Mouse (Mus musculus) right cerebral cortex, postnatal 14 days (tissue): ENCODE measurements around the gene Fads6.

Experiments
- DNase-seq: peaks from one replicate; pipeline ENCODE4 v3.0.0; 2022

Fads6 gene

GRCm38 (mm10) chr11:115297214-115297826 is at the start of gene Fads6:
Fads6 (minus strand) TSS chr11:115297663.
- DNase-seq, result peak; percentile 74

DNA sequence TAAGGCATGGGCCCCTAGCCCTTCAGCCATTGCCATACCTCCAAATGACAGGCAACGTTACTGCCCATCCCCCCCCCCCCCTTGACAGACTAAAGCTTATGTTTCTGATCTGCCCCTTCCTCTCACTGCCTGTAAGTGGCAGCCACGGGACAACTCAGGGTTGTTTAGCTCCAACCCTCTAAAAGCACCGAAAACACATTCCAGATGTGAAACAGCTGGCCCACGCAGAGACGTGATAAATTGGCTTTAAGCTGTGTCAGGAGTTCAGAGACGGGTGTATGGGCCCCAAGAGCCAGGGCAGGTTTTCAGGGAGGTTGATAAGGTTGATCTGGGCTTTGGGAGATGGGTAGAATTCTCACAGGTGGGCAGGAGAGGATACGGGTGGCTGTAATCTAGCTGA is 48.1 kb upstream of the Fads6 start:
- no peak for DNase-seq

- no peak for DNase-seq
Measured at GRCm38 (mm10) chr11:115344967-115345366, 47.5 kb upstream of the Fads6 start.

DNA sequence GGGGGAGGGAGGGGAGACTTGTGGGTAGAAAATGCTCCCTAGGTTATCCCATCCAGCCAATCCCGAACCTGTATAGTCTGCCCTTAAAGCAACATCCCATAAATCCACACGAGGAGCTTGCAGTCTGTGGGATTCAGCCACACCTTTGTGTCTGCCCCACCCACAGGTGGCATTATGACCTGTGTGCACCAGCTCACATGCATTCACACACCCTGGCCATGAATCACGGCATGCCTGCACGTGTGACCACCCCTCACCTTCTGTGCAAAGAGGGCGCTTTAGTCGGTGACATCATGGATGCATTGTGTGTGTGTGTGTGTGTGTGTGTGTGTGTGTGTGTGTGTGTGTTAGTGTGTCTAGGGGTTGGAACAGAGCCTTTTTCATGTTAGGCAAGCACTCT is 44.4 kb upstream of the Fads6 start:
- no peak for DNase-seq

DNA sequence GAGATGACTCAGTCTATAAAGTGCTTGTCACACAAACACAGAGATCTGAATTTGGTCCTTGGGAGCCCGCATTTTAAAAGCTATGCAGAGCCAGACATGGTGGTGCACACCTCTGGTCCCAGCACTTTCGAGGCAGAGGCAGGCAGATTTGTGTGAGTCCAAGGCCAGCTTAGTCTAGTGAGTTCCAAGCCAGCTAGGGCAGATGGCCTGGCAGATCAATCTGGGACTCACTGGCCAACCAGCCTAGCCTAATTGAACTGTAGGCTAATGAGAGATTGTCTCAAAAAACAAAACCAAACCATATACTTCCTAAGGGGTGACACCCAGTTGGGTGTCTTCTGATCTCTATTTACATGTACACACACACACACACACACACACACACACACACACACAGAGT is 43.8 kb upstream of the Fads6 start:
- no peak for DNase-seq

- DNase-seq, result no peak
Measured at GRCm38 (mm10) chr11:115337826-115338225, 40.4 kb upstream of the Fads6 start.

GRCm38 (mm10) chr11:115337350-115337749 is 39.9 kb upstream of the Fads6 start:
- no peak for DNase-seq

- no peak for DNase-seq
Measured at GRCm38 (mm10) chr11:115336115-115336514, 38.7 kb upstream of the Fads6 start.

DNA sequence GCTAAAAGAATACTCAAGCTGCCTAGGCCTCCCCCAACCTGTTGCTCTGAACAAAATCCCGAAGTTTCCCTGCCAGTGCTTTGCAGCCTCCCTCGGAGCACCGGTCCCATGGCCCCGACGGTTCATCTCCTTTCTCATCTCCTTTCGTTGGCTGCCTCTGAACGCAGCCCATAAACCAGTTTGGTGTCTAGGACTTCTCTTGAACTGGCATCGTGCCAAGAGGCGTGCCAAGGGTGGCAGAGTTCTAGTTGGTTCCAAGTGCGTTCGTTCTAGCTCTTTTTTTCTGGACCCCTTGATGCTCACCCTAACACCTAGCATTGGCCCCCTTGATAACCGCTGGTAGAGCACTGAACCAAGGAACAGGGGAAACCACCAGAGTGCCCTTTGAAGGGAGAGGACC is 37.8 kb upstream of the Fads6 start:
- no peak for DNase-seq

GRCm38 (mm10) chr11:115334531-115334930 is 37.1 kb upstream of the Fads6 start, which contains the start of gene Otop3:
Otop3 (plus strand) TSS chr11:115334731.
- DNase-seq, result no peak

DNA sequence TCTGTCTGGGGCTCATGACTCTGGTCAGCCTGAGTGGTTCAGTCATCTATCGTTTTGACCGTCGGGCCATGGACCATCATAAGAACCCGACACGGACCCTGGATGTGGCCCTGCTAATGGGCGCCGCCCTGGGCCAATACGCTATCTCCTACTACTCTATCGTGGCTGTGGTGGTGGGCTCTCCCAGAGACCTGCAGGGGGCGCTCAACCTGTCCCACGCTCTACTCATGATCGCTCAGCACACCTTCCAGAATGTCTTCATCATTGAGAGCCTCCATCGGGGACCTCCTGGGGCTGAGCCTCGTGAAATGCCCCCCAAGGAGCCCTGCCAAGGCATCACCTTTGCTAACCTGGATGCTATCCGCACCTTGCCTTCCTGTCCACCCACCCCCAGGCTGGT is 31.9 kb upstream of the Fads6 start:
- DNase-seq, result no peak

DNA sequence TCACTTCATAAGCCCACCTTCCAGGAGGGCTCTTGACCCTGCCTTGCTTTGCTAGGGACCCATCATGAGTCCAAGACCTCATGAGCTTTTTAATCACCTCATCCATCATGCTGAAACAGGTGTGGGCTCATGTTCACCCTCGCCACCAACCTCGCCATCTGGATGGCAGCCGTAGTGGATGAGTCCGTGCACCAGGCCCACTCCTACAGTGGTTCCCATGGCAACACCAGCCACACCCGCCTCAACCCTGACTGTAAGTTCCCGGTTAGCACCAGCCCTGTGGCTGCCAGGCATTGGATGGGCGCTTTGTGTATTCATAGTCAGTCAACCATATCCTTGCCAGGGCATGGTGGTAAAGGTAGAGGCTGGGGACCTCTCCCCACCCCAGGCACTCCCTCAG is 29.3 kb upstream of the Fads6 start:
- DNase-seq, result no peak

DNA sequence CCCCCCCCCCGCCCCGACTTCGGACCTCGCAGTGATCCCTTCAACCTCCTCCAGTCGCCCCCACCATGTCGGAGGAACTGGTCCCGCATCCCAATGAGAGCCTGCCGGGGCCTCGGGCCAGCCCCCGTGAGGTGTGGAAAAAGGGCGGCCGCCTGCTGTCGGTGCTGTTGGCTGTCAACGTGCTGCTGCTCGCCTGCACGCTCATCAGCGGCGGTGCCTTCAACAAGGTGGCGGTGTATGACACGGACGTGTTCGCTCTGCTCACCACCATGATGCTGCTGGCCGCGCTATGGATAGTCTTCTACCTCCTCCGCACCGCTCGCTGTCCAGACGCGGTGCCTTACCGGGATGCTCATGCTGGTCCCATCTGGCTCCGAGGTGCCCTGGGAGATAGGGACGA is 25.9 kb upstream of the Fads6 start:
- DNase-seq, result no peak

GRCm38 (mm10) chr11:115321906-115322693 is 24.6 kb upstream of the Fads6 start, which contains the start of gene Ush1g:
Ush1g (minus strand) TSS chr11:115322041.
- DNase-seq, result peak; percentile 64

DNA sequence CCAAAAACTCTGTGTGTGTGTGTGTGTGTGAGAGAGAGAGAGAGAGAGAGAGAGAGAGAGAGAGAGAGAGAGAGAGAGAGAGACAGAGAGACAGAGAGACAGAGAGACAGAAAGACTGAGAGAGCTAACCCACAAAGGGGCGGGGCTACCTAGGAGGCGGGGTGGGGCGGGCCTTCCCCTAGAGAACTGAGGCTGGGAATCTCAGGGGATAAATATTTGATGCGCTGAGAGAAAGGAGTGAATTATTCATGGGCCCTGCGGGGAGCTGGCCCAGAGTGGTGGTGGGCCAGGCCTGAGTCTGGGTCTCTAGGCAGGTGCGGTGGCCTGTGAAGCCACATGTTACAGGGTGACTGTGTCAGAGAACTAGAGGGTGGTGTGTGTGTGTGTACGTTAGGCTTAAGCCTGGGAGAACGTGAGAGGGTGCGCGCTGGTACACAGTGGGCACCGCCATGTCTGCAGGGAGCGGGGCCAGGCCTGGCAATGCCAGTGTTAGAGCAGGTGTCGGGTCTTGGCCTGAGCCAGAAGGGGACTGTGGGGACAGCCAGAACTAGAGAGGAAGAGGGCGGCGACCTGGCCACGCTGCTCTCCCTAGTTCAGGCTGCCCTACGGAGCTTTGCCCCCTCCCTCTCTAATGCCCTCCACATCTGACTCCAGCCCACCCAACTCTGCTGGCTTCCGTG is 22.4 kb upstream of the Fads6 start:
- no peak for DNase-seq

DNA sequence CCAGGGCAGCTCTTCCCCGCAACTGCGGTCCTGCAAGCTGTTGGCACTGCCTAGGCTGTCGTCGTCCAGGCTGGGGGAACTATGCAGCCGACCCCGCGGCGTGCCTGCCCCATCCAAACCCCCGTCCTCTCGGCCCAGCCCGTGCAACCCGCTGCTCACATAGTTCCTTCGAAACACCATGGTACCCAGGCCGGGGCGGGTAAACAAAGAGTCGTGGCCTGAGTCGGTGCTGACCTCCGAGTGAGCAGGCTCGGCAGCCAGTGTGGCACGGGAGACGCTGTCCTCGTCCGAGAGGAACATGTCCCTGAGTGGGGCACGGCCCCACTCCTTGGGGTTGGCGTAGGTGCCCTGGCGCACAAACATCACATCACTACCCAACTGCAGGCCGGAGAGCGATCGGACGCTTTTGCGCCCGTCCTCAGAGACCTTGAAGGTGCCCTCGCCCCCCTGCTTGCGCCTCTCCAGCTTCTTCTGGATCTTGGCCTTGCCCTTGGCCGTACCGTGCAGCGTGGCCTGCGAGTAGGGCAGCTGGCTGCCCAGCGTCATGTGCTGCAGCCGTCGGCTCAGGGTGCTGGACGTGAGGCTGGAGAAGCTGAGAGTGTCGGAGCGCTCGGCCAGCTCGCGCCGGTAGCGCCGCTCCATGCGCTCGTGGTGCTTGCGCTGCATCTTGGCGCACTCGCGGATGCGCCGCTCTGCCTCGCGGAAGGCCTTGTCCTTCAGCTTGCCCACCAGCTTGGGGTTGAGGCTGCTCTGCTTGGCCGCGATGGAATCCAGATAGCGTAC is 21.0 kb upstream of the Fads6 start:
- DNase-seq, result peak; percentile 53

GRCm38 (mm10) chr11:115317204-115317603 is 19.7 kb upstream of the Fads6 start:
- no peak for DNase-seq

- no peak for DNase-seq
Measured at GRCm38 (mm10) chr11:115314249-115314648, 16.8 kb upstream of the Fads6 start.

DNA sequence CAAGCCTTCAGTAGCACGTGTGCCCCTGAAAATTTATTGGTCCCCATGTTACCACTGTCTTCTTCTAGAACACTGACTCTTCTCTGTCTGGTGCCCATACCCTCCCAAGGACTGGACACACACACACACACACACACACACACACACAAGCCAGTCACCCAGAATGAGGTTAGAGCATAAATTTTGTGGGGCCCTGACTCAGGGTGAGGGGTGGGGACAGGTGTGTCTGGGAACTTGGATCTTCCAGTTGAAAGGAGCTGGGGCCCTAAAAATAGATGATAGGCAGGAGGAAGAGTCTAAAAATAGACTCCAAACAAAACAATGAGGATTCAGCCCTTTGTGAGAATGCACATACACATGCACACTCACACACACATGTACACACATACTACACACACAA is 11.3 kb upstream of the Fads6 start:
- no peak for DNase-seq

- no peak for DNase-seq
Measured at GRCm38 (mm10) chr11:115306863-115307262, 9.4 kb upstream of the Fads6 start, which contains the start of gene Otop2. Otop2 (plus strand) TSS chr11:115307163.

DNA sequence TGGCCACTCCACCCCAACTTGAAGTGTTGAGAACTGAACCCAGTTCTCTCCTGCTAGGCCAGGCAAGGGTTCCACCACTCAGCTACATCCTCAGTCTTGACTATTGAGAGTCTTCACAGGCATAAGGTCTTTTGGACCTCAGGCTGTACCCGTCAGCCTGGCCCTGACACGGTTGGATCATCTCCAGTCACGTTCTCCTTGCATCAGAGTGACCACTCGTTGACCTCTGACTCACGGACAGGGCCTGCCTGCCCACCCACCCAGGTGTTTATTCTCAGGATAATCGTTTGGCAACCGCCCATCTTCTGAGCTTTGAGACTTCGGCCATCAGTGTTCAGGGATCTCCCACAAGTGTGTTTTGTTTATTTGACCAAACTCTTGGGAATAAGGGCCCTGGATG is 5.7 kb upstream of the Fads6 start:
- no peak for DNase-seq

DNA sequence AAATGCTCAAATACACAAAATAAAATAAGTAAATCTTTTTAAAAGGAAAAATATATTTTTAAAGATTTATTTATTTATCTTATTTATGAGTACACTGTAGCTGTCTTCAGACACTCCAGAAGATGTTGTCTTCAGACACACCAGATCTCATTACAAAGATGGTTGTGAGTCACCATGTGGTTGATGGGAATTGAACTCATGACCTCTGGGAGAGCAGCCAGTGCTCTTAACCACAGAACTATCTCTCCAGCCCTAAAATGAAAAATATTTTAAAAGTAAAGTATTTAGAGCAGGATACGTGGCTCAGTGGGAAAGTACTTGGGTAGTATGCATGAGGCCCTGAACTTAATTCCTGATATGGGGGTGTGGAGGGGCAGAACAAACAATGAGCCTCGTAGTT is 3.9 kb upstream of the Fads6 start:
- no peak for DNase-seq

- DNase-seq, result no peak
Measured at GRCm38 (mm10) chr11:115300745-115301144, 3.3 kb upstream of the Fads6 start.
